Mouse (Mus musculus) thymus, adult 2 months (tissue): ENCODE results near the gene 2410002F23Rik.

Experiments used
- CTCF ChIP-seq: fragments of 200-500 bp; IDR thresholded peaks from 2 replicates; pipeline ENCODE4 v1.5.1; 2012; ENCODE audit warnings: mild to moderate bottlenecking, control low read depth, low read length, moderate library complexity, borderline replicate concordance; ENCODE audit not compliant: control insufficient read depth, poor library complexity, insufficient read depth; ENCODE audit errors: extremely low read depth
- POLR2A ChIP-seq: fragments of 200-500 bp; IDR thresholded peaks from 2 replicates; pipeline ENCODE4 v1.6.1; 2012; ENCODE audit warnings: mild to moderate bottlenecking, low read length, control low read depth, moderate library complexity; ENCODE audit not compliant: control insufficient read depth, poor library complexity, insufficient read depth; ENCODE audit errors: extremely low read depth

DNA sequence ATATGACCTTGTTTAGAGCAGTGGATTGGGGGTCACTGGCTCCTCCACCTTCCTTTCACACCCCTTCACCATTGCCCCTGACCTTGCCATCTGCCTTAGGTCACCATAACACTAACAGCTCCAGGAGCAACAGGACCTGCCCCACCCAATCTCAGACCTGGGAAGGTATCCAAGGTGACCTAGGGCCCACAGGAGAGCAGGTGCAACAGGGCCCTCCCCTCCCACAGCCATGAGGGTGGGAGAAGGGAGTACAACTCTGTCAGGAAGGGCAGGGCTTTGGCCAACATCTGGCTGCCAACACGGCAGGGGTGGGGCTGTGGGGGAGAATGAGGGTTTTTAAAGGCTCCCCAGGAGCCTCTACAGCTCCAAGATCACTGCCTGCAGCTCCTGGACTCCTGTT, 21.4 kb upstream of the 2410002F23Rik start, which contains the start of gene Klk1:
- TF ChIP-seq CTCF (no peak), POLR2A (no peak)
